Mouse (Mus musculus): ENCODE measurements around the gene Maco1. TPM values are rescaled to one million over a fixed set of nuclear protein-coding genes. Genes with fewer than 3 reads are reported as not detected.
A peak's percentile ranks its signal among the peaks of the same experiment; 100 is the strongest.
"Not testable (repeated sequence)": the region's sequence is repeated elsewhere in the genome, so short reads cannot be mapped to it uniquely, and the experiment has no call there.

Maco1 gene
- polyA plus RNA-seq, 1 experiment from 2014 or later: 48.2 TPM

DNA sequence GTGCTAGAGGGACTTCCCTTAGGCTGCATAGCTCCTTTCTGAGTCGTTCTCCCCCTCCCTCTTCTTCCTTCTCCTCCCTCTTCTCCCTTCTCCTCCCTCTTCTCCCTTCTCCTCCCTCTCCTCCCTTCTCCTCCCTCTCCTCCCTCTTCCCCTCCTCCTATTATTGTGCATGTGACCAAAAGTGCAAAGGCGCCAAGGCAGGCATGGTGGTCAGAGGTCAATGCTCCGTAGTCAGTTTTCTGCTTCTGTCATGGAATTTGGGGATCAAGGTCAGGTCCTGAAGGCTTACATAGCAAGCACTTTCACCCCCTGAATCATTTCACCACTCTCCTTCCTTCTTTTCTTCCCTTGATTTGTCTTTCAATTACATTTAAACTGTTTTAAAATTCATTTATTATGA, 54.3 kb downstream of the Maco1 start:
- 47% methylated on average over 3 of the region's 3 CpGs for WGBS
- Histone ChIP-seq H3K4me1 (replicated peaks) (peaks cover 21% of the 10 kb centered on the region), H3K36me3 (peaks cover 38% of the 10 kb centered on the region), H3K27me3 (ENCODE audit: insufficient read depth, poor library complexity, severe bottlenecking) (no peaks in the 10 kb centered on the region), H3K27ac (no peak overlapping the region), H3K9me3 (no peaks in the 10 kb centered on the region), H3K4me3 (no peak overlapping the region)
- no peak for DNase-seq (ENCODE audit: low spot score)

GRCm38 (mm10) chr4:134797621-134798020, 55.5 kb downstream of the Maco1 start:
- WGBS: 85% methylated on average over 6 of the region's 6 CpGs
- Histone ChIP-seq H3K9me3 (no peaks in the 10 kb centered on the region), H3K27ac (no peak overlapping the region), H3K4me3 (no peak overlapping the region), H3K4me1 (replicated peaks) (peaks cover 21% of the 10 kb centered on the region), H3K27me3 (ENCODE audit: insufficient read depth, poor library complexity, severe bottlenecking) (no peaks in the 10 kb centered on the region), H3K36me3 (peaks cover 26% of the 10 kb centered on the region)
- DNase-seq (ENCODE audit: low spot score): no peak

GRCm38 (mm10) chr4:134796581-134797361, 56.4 kb downstream of the Maco1 start:
- no peak for DNase-seq (ENCODE audit: low spot score)
- 32% methylated on average over 7 of the region's 7 CpGs for WGBS
- H3K36me3 ChIP-seq: peaks cover 17% of the 10 kb centered on the region
- no peaks in the 10 kb centered on the region for H3K9me3 ChIP-seq
- no peaks in the 10 kb centered on the region for H3K27me3 ChIP-seq (ENCODE audit: insufficient read depth, poor library complexity, severe bottlenecking)
- no peak overlapping the region for H3K27ac ChIP-seq
- H3K4me3 ChIP-seq: no peak overlapping the region
- peaks cover 21% of the 10 kb centered on the region for H3K4me1 ChIP-seq (replicated peaks)

DNA sequence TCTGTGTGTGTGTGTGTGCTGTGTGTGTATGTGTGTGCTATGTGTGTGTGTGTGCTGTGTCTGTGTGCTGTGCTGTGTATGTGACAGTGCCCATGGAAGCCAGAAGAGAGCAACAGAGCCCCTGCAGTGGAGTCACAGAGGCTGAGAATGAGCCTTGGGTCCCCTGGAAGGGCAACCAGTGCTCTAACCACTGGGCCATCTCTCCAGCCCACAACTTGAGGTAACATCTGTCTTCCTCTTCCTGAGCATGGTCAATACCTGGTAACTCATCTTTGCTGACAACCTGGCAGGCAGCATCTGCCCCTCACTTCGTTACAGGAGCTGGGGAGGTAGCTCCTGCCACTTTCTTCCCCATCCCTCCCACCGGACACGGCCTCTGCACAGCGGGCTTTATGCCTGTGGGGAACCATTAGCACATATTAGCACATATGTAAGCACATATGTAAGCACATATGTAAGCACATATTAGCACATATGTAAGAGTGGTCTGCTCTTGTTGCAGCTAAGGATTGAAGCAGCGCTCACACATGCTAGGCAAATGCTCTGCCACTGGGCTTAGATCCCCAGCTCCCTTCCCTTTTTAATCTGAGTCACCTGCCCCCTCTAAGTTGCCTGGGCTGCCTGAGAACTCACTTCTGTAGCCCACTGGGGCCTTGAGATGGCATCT, 57.2 kb downstream of the Maco1 start:
- no peak for DNase-seq (ENCODE audit: low spot score)
- 79% methylated on average over 5 of the region's 5 CpGs for WGBS
- H3K9me3 ChIP-seq: no peaks in the 10 kb centered on the region
- no peak overlapping the region for H3K4me3 ChIP-seq
- peaks cover 9% of the 10 kb centered on the region for H3K36me3 ChIP-seq
- H3K27me3 ChIP-seq (ENCODE audit: insufficient read depth, poor library complexity, severe bottlenecking): no peaks in the 10 kb centered on the region
- H3K27ac ChIP-seq: no peak overlapping the region
- peaks cover 19% of the 10 kb centered on the region for H3K4me1 ChIP-seq (replicated peaks)

DNA sequence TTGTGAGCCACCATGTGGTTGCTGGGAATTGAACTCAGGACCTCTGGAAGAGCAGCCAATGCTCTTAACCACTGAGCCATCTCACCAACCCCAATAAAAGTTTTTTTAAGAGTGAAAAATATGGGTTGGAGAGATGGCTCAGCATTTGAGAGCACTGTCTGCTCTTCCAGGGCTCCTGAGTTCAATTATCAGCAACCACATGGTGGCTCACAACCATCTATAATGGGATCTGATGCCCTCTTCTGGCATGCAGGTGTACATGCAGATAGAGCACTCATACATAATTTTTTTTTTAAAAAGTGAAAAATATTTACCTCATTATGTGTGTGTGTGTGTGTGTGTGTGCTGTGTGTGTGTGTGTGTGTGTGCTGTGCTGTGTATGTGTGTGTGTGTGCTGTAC, 58.2 kb downstream of the Maco1 start:
- H3K4me1 ChIP-seq (replicated peaks): peaks cover 15% of the 10 kb centered on the region
- not testable (repeated sequence) for H3K27me3 ChIP-seq (ENCODE audit: insufficient read depth, poor library complexity, severe bottlenecking); H3K4me3 ChIP-seq; DNase-seq (ENCODE audit: low spot score); H3K36me3 ChIP-seq; H3K9me3 ChIP-seq; H3K27ac ChIP-seq

- Histone ChIP-seq H3K27ac (no peak overlapping the region), H3K4me3 (no peak overlapping the region), H3K36me3 (no peaks in the 10 kb centered on the region), H3K27me3 (ENCODE audit: insufficient read depth, poor library complexity, severe bottlenecking) (no peaks in the 10 kb centered on the region), H3K9me3 (no peaks in the 10 kb centered on the region), H3K4me1 (replicated peaks) (peaks cover 8% of the 10 kb centered on the region; the same call in 1 of the 2 replicates)
- peak; percentile 54 for DNase-seq (ENCODE audit: low spot score)
- WGBS: 53% methylated on average over 10 of the region's 10 CpGs
Observed at GRCm38 (mm10) chr4:134793213-134793956, 59.8 kb downstream of the Maco1 start.

DNA sequence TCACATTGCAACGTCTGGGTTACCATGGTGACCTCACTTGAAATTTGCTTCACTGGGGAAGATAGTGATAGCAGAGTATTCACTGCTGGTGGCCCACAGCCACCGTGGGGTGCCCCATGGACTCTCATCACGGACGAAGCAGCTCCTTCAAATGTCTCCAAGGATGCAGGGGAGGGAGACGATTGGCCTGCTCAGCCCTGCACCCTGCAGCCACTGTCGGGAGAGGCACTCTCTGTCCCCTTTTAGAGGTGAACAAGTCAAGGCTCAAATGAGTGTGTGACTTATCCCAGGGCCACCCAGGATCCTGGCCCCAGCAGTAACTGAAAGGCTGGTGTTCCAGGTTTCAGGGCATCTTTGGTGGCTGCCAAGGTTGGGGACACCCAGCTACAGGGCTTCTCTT, 61.4 kb downstream of the Maco1 start:
- 52% methylated on average over 6 of the region's 6 CpGs for WGBS
- H3K4me3 ChIP-seq: no peak overlapping the region
- H3K9me3 ChIP-seq: no peaks in the 10 kb centered on the region
- H3K27me3 ChIP-seq (ENCODE audit: insufficient read depth, poor library complexity, severe bottlenecking): no peaks in the 10 kb centered on the region
- H3K27ac ChIP-seq: no peak overlapping the region
- no peaks in the 10 kb centered on the region for H3K36me3 ChIP-seq
- H3K4me1 ChIP-seq (replicated peaks): peaks cover 16% of the 10 kb centered on the region
- no peak for DNase-seq (ENCODE audit: low spot score)

GRCm38 (mm10) chr4:134786946-134787345, 66.2 kb downstream of the Maco1 start:
- WGBS: 32% methylated on average over 10 of the region's 10 CpGs
- peak; percentile 26 for DNase-seq (ENCODE audit: low spot score)
- no peaks in the 10 kb centered on the region for H3K36me3 ChIP-seq
- no peaks in the 10 kb centered on the region for H3K9me3 ChIP-seq
- H3K27ac ChIP-seq: no peak overlapping the region
- H3K27me3 ChIP-seq (ENCODE audit: insufficient read depth, poor library complexity, severe bottlenecking): no peaks in the 10 kb centered on the region
- H3K4me1 ChIP-seq (replicated peaks): peaks cover 17% of the 10 kb centered on the region
- no peak overlapping the region for H3K4me3 ChIP-seq

DNA sequence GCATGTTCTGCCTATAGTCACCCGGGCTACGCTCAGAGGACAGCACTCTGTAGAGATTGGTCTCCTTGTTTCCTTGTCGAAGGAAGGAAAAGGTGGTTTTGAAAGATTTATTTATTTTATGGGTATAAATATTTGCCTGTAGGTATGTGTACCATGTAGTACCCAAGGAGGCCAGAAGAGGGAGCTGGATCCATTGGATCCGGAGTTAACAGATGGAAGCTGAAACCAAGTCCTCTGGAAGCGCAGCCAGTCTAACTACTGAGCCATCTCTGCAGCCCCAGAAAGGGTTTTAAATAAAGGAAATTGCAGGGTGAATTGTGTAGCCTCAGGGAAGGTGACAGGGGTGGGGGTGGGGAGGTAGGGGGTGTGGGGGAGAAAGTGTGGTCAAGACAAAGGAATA, 68.4 kb downstream of the Maco1 start:
- DNase-seq (ENCODE audit: low spot score): peak; percentile 51
- H3K9me3 ChIP-seq: no peaks in the 10 kb centered on the region
- no peak overlapping the region for H3K27ac ChIP-seq
- H3K4me3 ChIP-seq: no peak overlapping the region
- 49% methylated on average over 5 of the region's 5 CpGs for WGBS
- no peaks in the 10 kb centered on the region for H3K27me3 ChIP-seq (ENCODE audit: insufficient read depth, poor library complexity, severe bottlenecking)
- peaks cover 26% of the 10 kb centered on the region for H3K4me1 ChIP-seq (replicated peaks)
- H3K36me3 ChIP-seq: no peaks in the 10 kb centered on the region

DNA sequence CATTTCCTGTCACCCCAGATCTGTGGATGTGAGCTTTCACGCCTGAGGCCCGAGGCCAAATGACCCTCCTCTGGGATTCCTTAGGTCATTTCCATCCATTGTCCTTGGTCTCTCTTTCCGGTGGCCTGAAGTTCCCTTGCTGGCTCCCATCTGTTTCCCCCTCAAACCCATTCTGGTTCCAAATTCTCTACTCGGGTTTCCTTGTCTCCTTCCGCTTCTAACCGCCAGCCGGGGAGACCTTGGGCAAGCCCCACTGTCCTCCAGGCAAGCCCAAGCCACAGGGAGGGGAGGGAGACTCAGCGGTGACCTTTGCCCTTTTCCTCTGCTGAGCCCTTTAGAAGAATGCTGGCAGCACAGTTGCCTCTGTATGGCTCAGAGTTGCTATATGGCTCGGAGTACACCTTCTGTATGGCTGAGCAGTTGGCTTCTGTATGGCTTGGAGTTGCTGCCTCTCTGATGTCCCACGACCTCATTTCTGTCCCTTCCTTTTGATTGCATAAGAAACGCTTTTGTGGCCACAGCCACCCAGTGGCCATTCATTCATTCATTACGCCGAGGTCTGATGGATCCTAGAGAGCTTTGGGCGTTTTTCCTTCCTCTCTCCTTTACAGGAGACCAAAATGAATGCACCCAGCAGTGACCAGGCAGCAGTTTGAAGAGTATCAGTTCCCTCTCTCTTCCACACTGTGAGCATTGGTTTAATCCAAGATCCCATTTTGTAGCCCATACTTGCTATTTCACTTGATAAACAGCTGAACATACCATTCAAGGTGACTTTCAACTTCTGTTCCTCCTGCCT, 73.8 kb downstream of the Maco1 start:
- WGBS: 30% methylated on average over 14 of the region's 14 CpGs
- Histone ChIP-seq H3K27ac (peak overlapping the region; percentile 68; the same call in 1 of the 2 replicates), H3K9me3 (no peaks in the 10 kb centered on the region), H3K27me3 (ENCODE audit: insufficient read depth, poor library complexity, severe bottlenecking) (no peaks in the 10 kb centered on the region), H3K4me1 (replicated peaks) (peaks cover 34% of the 10 kb centered on the region), H3K4me3 (no peak overlapping the region), H3K36me3 (no peaks in the 10 kb centered on the region)
- peak; percentile 72 for DNase-seq (ENCODE audit: low spot score)

GRCm38 (mm10) chr4:134776246-134776645, 76.9 kb downstream of the Maco1 start:
- Histone ChIP-seq H3K4me1 (replicated peaks) (peaks cover 36% of the 10 kb centered on the region), H3K36me3 (no peaks in the 10 kb centered on the region), H3K27me3 (ENCODE audit: insufficient read depth, poor library complexity, severe bottlenecking) (no peaks in the 10 kb centered on the region), H3K9me3 (no peaks in the 10 kb centered on the region), H3K4me3 (no peak overlapping the region), H3K27ac (no peak overlapping the region)
- DNase-seq (ENCODE audit: low spot score): no peak
- 76% methylated on average over 7 of the region's 7 CpGs for WGBS

DNA sequence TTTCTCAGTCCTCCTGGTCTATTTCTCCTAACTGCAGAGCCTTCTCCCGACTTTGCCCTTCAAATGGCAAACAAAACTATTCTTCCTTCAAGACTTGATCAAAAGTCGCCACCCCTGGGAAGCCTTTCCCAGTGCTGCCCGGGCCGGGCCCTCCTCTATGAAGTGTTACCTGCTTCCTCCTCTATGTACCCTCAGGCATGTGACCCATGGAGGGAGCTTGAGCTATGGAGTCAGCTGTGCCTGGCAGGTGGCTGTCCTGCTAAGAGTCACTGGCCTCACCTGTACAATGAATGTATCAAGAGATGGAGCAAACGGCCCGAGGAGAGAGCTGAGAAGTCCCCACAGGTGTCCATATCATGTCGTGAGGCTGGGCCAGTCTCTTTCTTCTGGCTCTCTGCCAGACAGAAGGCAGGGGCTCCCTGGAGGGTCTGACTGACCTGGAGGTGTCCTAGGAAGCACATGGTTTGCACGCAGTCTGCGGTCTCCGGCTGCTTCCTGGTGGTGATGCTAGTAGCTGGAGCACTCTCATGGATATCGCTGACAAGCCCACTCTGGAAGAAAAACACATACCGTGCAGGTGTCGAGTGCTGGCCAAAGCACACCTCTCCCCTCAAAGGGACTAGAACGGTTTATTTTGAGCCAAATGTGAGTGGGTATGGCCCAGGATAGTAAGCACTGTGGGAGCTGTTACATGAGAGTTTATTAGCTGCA, 77.8 kb downstream of the Maco1 start:
- H3K4me1 ChIP-seq (replicated peaks): peaks cover 35% of the 10 kb centered on the region
- 67% methylated on average over 14 of the region's 14 CpGs for WGBS
- H3K27ac ChIP-seq: no peak overlapping the region
- no peak overlapping the region for H3K4me3 ChIP-seq
- no peaks in the 10 kb centered on the region for H3K9me3 ChIP-seq
- H3K27me3 ChIP-seq (ENCODE audit: insufficient read depth, poor library complexity, severe bottlenecking): peaks cover 2% of the 10 kb centered on the region
- no peak for DNase-seq (ENCODE audit: low spot score)
- H3K36me3 ChIP-seq: no peaks in the 10 kb centered on the region
